Mouse (Mus musculus) heart, postnatal 4 days (tissue): Measurements from ENCODE around the gene Rhcg. TPM values are rescaled to one million over a fixed set of nuclear protein-coding genes. Genes with fewer than 3 reads are reported as not detected.

ENCODE experiments used
- DNase-seq: peaks from one replicate; pipeline ENCODE4 v3.0.0; 2021
- total RNA-seq, 2 experiments: library from RNA; stranded (reverse); gene quantifications; 2 replicates each; pipeline ENCODE4 v1.2.3; 2021

Rhcg gene
- total RNA-seq, 2 experiments from 2014 or later = not detected

- no peak for DNase-seq
Observed at GRCm38 (mm10) chr7:79548893-79549555, 68.4 kb downstream of the Rhcg start.

GRCm38 (mm10) chr7:79547092-79547491 is 70.4 kb downstream of the Rhcg start:
- peak; percentile 87 for DNase-seq

DNA sequence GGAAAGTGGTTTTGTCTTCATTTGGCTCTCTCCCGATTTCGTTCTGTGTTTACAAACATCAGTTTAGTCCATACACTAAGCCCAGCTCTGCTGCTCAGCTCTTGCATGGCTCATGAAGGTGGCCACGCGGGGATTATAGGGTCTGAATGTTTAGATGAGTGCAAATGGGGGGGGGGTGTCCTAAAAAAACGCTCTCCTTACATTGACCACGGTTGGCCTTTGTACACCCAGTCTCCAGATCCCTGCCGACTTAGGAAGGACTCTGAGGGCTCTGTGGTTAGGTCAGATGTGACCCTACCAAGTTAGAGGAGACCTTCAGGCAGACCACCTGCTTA is 72.4 kb downstream of the Rhcg start:
- DNase-seq = no peak

DNA sequence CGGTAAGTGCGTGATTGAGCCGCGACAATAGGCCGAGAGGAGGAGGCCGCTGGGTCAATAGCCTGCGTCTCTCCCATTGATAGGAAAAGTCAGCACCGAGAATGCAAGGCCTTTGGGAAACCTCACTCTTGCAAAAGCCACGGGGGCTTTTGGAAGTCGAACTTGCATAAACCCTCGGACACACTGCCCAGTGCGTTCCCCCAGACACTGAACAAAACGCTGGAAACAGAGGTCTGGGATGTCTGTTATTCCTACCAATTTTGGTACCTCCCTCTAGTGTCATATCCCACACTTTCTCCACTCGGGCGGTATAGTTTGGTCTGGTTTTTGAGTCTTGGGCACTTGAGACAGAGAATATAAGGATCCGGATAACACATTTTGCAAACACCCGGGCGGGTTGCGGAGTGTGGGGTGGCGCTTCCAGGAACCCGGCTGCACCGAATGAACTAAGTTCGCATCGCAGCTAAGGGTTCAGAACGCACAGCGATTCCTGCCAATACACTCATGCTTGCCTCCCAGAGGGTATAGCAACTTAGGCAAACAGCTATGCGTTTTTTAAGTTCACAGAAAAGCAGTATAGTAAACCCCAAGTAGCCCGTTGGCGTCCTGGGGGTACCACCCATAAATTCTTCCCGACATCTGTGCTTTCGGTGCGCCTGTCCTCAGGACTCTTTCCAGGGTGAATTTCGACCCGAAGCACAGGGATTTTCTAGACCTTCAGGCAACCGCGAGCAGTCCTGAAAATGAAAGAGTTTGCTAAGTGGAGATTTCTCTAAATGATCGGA is 73.0 kb downstream of the Rhcg start:
- no peak for DNase-seq

Other genes starting within 250 kb of the Rhcg start
- gene Rlbp1, start 230.6 kb downstream of the Rhcg start, total RNA-seq = not detected
- gene Fanci, start 225.7 kb downstream of the Rhcg start, total RNA-seq = 1 to 10 TPM; 7.0 to 8.1 TPM
- gene Polg, start 151.3 kb downstream of the Rhcg start, total RNA-seq = 10 to 100 TPM; 55.9 to 61.3 TPM
- 1 to 10 TPM; 5.4 to 5.8 TPM for gene Ticrr, start 42.5 kb upstream of the Rhcg start, total RNA-seq
- 1 to 10 TPM; 4.9 to 5.4 TPM for gene Kif7, start 98.1 kb upstream of the Rhcg start, total RNA-seq
- gene Plin1, start 115.2 kb upstream of the Rhcg start, total RNA-seq = 1 to 10 TPM; 5.1 to 9.6 TPM
- gene Pex11a, start 125.5 kb upstream of the Rhcg start, total RNA-seq = 1 to 10 TPM; 7.2 to 8.5 TPM
- under 1 TPM in 1 of 2 experiments, not detected in 1; 0.19 TPM for gene Wdr93, start 125.5 kb upstream of the Rhcg start, total RNA-seq
- gene Mesp1, start 176.1 kb upstream of the Rhcg start, total RNA-seq = not detected
- under 1 TPM in 1 of 2 experiments, not detected in 1; 0.36 TPM for gene Mesp2, start 193.1 kb upstream of the Rhcg start, total RNA-seq
- 10 to 100 TPM; 21.0 to 21.4 TPM for gene Anpep, start 243.4 kb upstream of the Rhcg start, total RNA-seq